Mouse (Mus musculus) v-Abl transformed pro-B cells (cell line): ENCODE measurements around the gene Fubp3.

Experiments
- in situ Hi-C, 2 experiments: fragments of 400-800 bp; cut with MboI; formaldehyde crosslinking; loops; one replicate each; pipeline ENCODE4 v1.15.1; 2025; ENCODE audit not compliant: unreplicated experiment in 2 of 2

Gene Fubp3

DNA sequence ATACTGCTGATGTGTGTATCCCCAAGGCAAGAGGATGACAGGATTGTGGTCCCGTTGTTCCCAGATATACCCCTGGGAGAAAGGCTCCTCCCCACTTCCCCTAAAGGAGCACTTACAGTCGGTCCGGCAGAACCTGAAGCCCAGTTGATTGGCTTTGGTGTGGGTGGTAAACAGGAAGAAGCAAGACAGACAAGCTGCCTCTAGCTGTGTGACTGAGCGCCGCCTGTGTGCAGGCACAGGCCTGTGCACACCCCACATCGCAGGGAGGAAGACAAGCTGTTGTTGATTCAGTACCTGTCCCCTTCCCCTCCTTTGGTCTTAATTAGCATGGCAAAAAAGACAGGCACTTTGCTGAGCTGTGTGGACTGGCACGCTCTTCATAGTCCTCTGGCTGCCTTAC lies 41.3 kb downstream of the Fubp3 start:
- in situ Hi-C loops, result loop anchor here in 1 of 2 experiments (25.0 kb wide), 1 partner anchor 1601 kb away; no protein-coding TSS in a partner anchor

DNA sequence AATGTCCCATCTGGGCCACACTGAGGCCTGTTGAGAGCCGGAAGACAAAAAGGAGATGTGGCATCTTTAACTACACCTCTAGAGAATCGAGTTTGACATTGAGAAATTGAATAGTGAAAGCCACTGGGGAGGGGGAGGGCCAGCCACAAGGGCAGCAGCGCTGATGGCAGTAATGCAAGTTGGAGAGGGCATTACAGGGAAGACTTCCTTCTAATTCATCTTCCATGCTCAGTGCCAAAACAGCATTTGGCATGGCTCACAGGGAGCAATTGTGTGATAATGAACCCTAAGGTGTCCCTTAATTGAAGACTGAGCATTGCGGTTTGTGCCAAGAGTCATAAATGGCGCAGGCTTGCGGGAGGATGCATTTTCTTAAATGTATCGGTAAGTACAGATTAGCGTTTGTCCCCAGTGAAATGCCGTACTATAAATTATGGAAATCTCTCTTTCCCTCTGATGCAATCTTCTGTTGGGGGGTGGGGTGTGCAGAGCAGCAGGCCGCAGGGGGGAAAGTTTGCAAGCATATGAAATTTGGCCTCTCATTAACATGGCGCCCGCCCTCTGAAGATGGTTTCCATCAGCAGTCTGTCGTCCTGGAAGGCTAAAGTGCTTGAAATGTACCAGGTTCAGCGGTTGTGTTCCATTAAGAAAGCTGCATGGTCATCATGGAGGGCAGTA lies 46.2 kb downstream of the Fubp3 start:
- in situ Hi-C loops, result loop anchor here in 1 of 2 experiments (25.0 kb wide), 1 partner anchor 1606 kb away; no protein-coding TSS in a partner anchor

DNA sequence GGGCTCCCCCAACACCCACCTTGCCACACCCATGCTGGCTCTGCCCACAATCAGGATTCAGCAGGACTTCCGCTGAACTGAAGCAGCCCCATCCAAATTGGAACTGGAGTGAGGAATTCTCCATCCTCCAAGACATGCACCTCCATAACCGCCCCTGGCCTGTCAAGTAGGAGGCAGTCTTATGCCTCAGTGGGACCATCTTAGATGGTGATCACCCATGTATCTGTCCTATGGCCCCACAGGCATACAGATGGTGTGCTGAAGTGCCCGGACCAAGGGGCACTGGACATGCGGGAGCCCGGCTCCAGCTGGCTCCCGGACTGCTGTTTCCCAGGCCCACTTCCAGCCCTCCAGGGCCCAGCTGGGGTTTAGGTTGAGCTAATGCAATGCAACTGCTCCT lies 46.8 kb downstream of the Fubp3 start:
- in situ Hi-C loops, result loop anchor here in 1 of 2 experiments (25.0 kb wide), 1 partner anchor 1607 kb away; no protein-coding TSS in a partner anchor

DNA sequence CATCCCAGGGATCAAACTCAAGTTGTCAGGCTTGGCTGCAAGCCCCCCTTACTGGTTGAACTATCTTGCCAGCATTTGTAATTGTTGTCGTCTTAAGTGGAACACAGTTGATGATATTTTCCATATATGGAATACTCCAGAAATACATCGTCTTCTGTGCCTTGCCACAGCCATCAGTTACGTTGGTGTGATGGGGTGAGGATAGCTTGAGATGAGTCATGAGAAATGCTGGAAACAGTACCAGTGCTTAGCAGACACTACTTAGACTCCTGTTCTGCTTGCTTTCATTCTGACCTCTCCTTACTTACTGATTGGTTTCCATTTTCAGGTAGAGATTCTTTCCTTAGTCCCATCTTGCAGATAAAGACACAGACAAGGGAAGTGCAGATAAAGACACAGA lies 61.1 kb downstream of the Fubp3 start:
- in situ Hi-C loops, result loop anchor here in 1 of 2 experiments (25.0 kb wide), 1 partner anchor 771 kb away; no protein-coding TSS in a partner anchor

DNA sequence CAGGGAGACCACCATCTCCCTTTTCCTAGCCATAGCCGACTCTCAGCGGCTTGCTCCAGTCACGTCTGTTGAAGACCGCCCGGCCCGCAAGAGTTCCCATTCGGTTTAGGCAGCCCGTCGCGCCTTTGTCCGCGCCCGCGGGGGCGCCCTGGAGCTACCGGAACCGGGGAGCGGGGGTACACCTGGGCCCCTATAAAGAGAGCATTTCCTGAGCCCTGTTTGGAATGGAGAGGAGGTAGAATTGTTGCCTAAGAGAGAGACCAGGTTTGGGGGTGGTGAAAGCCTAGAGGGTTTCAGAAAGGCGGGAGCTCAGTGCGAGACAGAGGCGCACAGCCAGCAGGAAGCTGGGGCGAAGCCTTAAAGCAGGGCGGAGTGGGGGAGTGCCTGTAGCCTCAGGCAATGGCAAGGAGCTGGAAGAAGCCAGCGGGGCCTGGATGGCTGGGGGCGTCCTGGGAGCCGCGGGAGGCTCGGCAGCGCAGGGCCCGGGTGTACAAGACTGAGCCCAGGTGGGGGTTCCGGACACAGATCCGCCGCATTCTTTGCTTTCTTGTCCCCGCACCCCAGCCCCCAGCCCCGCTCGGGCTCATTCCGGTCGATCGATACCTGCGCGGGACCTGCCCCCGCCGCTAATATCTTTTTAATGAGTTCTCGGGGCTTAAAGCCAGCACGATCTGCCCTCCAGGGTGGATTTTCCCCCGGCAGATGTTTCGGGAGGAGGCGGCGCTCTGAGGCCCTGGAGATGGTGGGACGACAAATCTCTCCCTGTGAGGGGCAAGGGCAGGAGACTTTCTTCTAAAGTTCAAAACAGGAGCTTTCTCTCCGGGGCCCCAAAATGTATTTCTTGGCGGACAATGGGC lies 63.1 kb downstream of the Fubp3 start:
- in situ Hi-C loops, result loop anchor here in 1 of 2 experiments (25.0 kb wide), 1 partner anchor 773 kb away; no protein-coding TSS in a partner anchor

DNA sequence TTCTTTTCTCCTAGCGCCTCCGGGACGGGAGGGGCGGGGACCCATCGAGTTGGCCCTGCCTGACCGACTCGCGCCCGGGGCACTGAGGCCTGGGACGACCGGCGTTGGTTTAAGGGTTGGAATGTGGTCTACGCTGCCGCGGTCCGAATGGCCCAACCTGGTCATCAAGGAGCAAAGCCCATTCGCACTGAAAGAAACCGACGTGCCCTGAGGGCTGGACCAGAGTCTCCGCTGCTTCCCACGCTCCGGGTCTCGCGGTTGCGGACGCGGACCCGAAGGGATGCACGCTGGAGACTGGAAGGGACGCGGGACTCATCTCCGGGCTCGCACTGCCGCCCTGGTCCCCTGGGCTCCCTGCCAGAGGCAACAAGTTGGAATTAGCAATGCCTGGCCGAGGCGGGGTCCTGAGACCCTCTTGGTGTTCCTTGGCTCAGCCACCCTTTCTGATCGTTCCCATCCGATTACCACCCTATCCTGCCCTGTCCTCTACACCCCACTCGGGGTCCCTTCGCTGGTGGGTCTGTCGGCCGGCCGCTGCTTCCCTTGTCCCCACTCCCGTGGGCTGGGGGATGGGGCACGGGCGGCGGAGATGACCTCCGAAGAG lies 63.8 kb downstream of the Fubp3 start:
- in situ Hi-C loops, result loop anchor here in 1 of 2 experiments (25.0 kb wide), 1 partner anchor 774 kb away; no protein-coding TSS in a partner anchor

DNA sequence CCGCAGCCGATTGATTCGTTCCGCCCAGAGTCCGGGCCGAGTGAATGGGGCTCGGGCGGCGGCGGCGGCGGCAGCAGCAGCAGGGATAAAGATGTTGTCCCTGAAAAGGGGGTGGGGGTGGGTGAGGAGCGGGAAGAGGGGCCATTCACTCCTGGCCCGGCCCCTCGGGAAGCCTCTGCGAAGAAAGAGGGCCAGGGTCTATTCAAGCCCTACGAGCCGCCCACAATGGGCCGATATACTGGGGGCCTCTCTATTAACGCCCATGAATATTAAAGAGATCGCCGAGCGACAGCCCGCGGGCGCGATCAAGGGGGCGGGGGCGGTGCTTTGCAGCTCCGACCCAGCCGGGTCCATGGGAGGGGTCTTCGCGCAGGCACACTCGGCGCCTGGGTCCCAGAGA lies 64.3 kb downstream of the Fubp3 start:
- in situ Hi-C loops, result loop anchor here in 1 of 2 experiments (25.0 kb wide), 1 partner anchor 774 kb away; no protein-coding TSS in a partner anchor

GRCm38 (mm10) chr2:31637311-31637710 lies 64.9 kb downstream of the Fubp3 start:
- in situ Hi-C loops, result loop anchor here in 1 of 2 experiments (25.0 kb wide), 1 partner anchor 775 kb away; no protein-coding TSS in a partner anchor

- in situ Hi-C loops, result loop anchor here in 1 of 2 experiments (25.0 kb wide), 1 partner anchor 776 kb away; no protein-coding TSS in a partner anchor
Observed at GRCm38 (mm10) chr2:31637807-31638206, 65.4 kb downstream of the Fubp3 start.

DNA sequence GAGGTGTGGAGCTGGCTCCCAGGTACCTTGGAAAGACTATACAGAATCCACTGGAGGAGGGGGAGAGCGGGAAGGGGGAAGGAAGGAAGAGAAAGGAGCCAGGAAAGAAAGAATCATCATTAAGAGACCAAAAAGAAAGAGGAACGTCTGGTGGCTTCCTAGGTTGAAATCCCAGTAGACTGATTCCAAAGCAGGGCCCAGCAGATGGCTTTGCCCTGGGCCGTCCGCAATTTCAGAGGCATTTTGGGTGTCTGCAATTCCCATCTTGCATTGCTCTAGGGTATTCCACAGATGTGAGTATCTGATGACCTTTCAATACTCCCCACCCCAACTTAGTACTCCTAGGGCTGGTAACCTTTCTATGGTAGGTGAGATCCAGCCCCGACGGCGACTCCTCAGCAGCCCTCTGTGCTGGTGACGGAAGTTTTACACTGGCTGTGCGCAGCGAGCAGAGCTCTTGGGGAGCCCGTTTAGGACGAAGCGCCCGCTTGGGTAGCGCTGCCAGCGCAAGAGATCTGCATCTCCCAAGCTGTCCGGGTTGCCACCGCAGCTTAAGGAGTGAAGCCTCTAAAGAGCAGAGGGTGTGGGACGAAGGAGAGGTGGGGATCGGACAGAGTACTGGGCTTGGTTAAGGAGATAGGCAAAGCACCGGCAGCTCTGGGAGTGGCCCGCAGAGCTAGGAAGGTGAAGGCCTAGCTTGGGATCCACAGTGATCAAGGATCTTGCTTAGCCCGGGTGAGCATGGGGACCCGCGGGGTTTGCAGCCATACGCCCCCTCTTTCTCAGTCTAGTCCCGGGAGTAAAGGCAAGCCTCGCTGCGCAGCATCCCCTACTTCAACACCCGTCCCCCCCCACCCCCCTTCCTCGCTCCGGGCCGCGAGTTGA lies 66.4 kb downstream of the Fubp3 start:
- in situ Hi-C loops, result loop anchor here in 1 of 2 experiments (25.0 kb wide), 1 partner anchor 777 kb away; no protein-coding TSS in a partner anchor

GRCm38 (mm10) chr2:31639466-31639760 lies 67.0 kb downstream of the Fubp3 start:
- in situ Hi-C loops, result loop anchor here in 1 of 2 experiments (25.0 kb wide), 1 partner anchor 777 kb away; no protein-coding TSS in a partner anchor

GRCm38 (mm10) chr2:31639901-31640608 lies 67.6 kb downstream of the Fubp3 start, which contains the start of gene Prdm12:
TSS of gene Prdm12 (plus strand) at chr2:31640037.
- in situ Hi-C loops, result loop anchor here in 1 of 2 experiments (25.0 kb wide), 1 partner anchor 778 kb away; no protein-coding TSS in a partner anchor

- in situ Hi-C loops, result loop anchor here in 1 of 2 experiments (25.0 kb wide), 1 partner anchor 779 kb away; no protein-coding TSS in a partner anchor
Observed at GRCm38 (mm10) chr2:31640609-31641507, 68.4 kb downstream of the Fubp3 start.

DNA sequence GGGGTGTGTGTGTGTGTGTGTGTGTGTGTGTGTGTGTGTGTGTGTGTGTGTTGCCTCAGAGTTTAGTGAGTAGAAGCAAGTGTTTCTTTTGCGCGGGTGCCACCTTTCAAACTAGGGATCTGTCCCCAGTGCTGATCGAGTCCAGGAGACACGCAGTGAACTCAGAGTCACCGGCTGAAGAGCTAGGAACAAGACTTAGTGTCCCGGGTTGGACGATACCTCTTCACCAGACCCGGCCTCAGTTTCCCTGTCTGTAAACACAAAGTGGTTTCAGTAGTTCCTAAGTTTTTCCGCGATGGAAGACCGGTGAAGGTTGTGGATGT lies 69.0 kb downstream of the Fubp3 start:
- in situ Hi-C loops, result loop anchor here in 1 of 2 experiments (25.0 kb wide), 1 partner anchor 779 kb away; no protein-coding TSS in a partner anchor

GRCm38 (mm10) chr2:31641929-31642328 lies 69.5 kb downstream of the Fubp3 start:
- in situ Hi-C loops, result loop anchor here in 1 of 2 experiments (25.0 kb wide), 1 partner anchor 780 kb away; no protein-coding TSS in a partner anchor

DNA sequence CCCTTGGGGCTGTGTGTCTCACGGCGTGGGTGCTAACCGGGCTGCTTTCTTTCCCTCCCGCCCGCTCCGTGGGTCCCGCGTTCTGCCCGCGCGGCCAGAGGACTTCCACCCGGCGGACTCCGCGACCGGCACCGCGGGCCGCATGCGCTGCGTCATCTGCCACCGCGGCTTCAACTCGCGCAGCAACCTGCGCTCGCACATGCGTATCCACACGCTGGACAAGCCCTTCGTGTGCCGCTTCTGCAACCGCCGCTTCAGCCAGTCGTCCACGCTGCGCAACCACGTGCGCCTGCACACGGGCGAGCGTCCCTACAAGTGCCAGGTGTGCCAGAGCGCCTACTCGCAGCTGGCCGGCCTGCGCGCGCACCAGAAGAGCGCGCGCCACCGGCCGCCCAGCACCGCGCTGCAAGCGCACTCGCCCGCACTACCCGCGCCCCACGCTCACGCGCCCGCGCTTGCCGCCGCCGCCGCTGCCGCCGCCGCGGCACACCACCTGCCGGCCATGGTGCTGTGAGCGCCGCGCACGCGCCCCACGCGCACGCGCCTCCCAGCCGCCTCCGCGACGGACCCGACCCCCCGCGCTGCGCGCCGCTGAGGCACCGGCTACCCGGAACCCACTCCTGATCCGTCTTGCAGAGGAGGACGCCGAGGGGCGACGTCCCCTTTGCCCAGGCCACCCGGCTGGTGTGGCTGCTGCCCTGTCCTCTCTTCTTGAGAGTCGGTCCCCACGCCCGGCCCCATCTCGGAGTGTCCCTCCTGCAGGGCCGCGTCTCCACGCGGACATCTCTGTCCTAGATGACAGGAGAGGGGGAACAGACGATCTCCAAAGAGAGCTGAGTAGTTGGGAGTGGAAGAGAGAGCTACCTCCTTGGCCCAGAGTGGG lies 81.8 kb downstream of the Fubp3 start:
- in situ Hi-C loops, result no loop called here
